In the genomic region with DNA sequence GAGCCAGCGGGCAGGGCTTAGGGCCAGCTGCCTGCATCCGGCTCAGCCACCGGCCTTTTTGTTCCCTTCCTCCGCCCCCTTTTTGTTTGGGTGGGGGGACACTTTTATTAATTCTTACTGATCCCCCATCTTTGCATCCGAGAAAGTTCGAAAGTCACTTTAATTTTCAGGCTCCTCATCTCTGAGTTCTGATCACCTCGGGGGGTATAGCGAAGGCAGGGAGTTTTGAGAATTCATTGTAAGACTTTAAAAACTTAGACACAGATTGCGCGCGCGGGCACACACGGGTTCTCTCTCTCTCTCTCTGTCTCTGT, we compare ENCODE assay signal across 8 mouse cellular contexts. TPM values are rescaled to one million over a fixed set of nuclear protein-coding genes. Genes with fewer than 3 reads are reported as not detected.
A peak's percentile ranks its signal among the peaks of the same experiment; 100 is the strongest.
DNase-seq lines count a peak whose midpoint lies in the region; ATAC-seq and TF ChIP-seq lines count a peak whose summit lies in the region.

No protein-coding gene starts in this region.

- H3K9me3 ChIP-seq in kidney, embryonic 14.5 days (ENCODE audit: control insufficient read depth, low read length) = no peaks in the 10 kb centered on the region
- no peaks in the 10 kb centered on the region for H3K9me3 ChIP-seq in embryonic facial prominence, embryonic 12.5 days
- H3K9me3 ChIP-seq in intestine, embryonic 14.5 days (ENCODE audit: control insufficient read depth, low read length) = no peaks in the 10 kb centered on the region
- H3K9me3 ChIP-seq in midbrain, postnatal 0 days (ENCODE audit: low read length) = no peaks in the 10 kb centered on the region

- peak overlapping the region; percentile 56; the same call in 1 of the 2 replicates for H3K9ac ChIP-seq in kidney, embryonic 14.5 days (ENCODE audit: low read depth, low read length)
- peak overlapping the region; percentile 46 for H3K9ac ChIP-seq in embryonic facial prominence, embryonic 12.5 days
- H3K9ac ChIP-seq in intestine, embryonic 14.5 days (ENCODE audit: low read length) = peak overlapping the region; percentile 47
- H3K9ac ChIP-seq in midbrain, postnatal 0 days (replicated peaks; ENCODE audit: low read length, poor library complexity, severe bottlenecking) = no peak overlapping the region

- peaks cover 6% of the 10 kb centered on the region; the same call in 1 of the 2 replicates for H3K4me1 ChIP-seq in kidney, embryonic 14.5 days (ENCODE audit: control insufficient read depth, insufficient read depth, low read length)
- peaks cover 23% of the 10 kb centered on the region for H3K4me1 ChIP-seq in embryonic facial prominence, embryonic 12.5 days
- peaks cover 11% of the 10 kb centered on the region for H3K4me1 ChIP-seq in intestine, embryonic 14.5 days (replicated peaks; ENCODE audit: control insufficient read depth, insufficient read depth, low read length)
- no peaks in the 10 kb centered on the region for H3K4me1 ChIP-seq in midbrain, postnatal 0 days (ENCODE audit: insufficient read depth, low read length)

- no peak for DNase-seq in kidney, postnatal 10 days
- DNase-seq in intestine, embryonic 14.5 days (ENCODE audit: low spot score) = no peak
- DNase-seq in midbrain, postnatal 0 days (ENCODE audit: low spot score) = no peak
- no peak for DNase-seq in right cerebral cortex, postnatal 4 days
- no peak for DNase-seq in urinary bladder, postnatal 10 days (ENCODE audit: low spot score)

- H3K4me3 ChIP-seq in kidney, embryonic 14.5 days (ENCODE audit: low read length) = peak overlapping the region; percentile 82
- peak overlapping the region; percentile 99 for H3K4me3 ChIP-seq in embryonic facial prominence, embryonic 12.5 days
- H3K4me3 ChIP-seq in intestine, embryonic 14.5 days (ENCODE audit: low read depth, low read length) = peak overlapping the region; percentile 79
- peak overlapping the region; percentile 76 for H3K4me3 ChIP-seq in midbrain, postnatal 0 days (ENCODE audit: low read depth, low read length)

- ATAC-seq in kidney, embryonic 14.5 days (ENCODE audit: low FRiP score, low TSS enrichment) = no peak
- ATAC-seq in embryonic facial prominence, embryonic 12.5 days (ENCODE audit: insufficient number of reproducible peaks, insufficient read depth, low FRiP score, low TSS enrichment) = no peak
- ATAC-seq in intestine, embryonic 14.5 days (replicated peaks; ENCODE audit: low FRiP score, low TSS enrichment, low read depth) = no peak; the same call in 1 of the 2 replicates
- ATAC-seq in midbrain, postnatal 0 days (ENCODE audit: low FRiP score) = no peak
- ATAC-seq in megakaryocyte-erythroid progenitor cell, adult 5-6 weeks (replicated peaks; ENCODE audit: low FRiP score, low TSS enrichment, poor library complexity, severe bottlenecking) = no peak

- H3K4me2 ChIP-seq in kidney, embryonic 14.5 days (replicated peaks; ENCODE audit: low read depth, low read length) = peak overlapping the region; percentile 72
- H3K4me2 ChIP-seq in embryonic facial prominence, embryonic 12.5 days (replicated peaks) = peak overlapping the region; percentile 56
- peak overlapping the region; percentile 60 for H3K4me2 ChIP-seq in intestine, embryonic 14.5 days (ENCODE audit: low read length)
- H3K4me2 ChIP-seq in midbrain, postnatal 0 days (ENCODE audit: low read depth, low read length, poor library complexity, severe bottlenecking) = peak overlapping the region; percentile 96

- TF ChIP-seq CTCF in midbrain, postnatal 0 days (IDR thresholded peaks at IDR 0.05) = no peak

- 0% methylated on average over 13 of the region's 13 CpGs for WGBS in kidney, embryonic 14.5 days
- 0% methylated on average over 13 of the region's 13 CpGs for whole genome bisulfite sequencing in embryonic facial prominence, embryonic 12.5 days
- WGBS in intestine, embryonic 14.5 days = 1% methylated on average over 13 of the region's 13 CpGs
- WGBS in midbrain, postnatal 0 days = 0% methylated on average over 13 of the region's 13 CpGs

- no peaks in the 10 kb centered on the region for H3K27me3 ChIP-seq in kidney, embryonic 14.5 days (ENCODE audit: control insufficient read depth, insufficient read depth, low read length)
- no peaks in the 10 kb centered on the region for H3K27me3 ChIP-seq in embryonic facial prominence, embryonic 12.5 days
- H3K27me3 ChIP-seq in intestine, embryonic 14.5 days (replicated peaks; ENCODE audit: control insufficient read depth, insufficient read depth, low read length) = no peaks in the 10 kb centered on the region
- no peaks in the 10 kb centered on the region for H3K27me3 ChIP-seq in midbrain, postnatal 0 days (ENCODE audit: insufficient read depth, low read length)

- H3K36me3 ChIP-seq in kidney, embryonic 14.5 days (ENCODE audit: control insufficient read depth, insufficient read depth, low read length) = no peaks in the 10 kb centered on the region
- H3K36me3 ChIP-seq in embryonic facial prominence, embryonic 12.5 days = peaks cover 5% of the 10 kb centered on the region; the same call in 1 of the 2 replicates
- no peaks in the 10 kb centered on the region for H3K36me3 ChIP-seq in intestine, embryonic 14.5 days (ENCODE audit: control insufficient read depth, insufficient read depth, low read length)
- no peaks in the 10 kb centered on the region for H3K36me3 ChIP-seq in midbrain, postnatal 0 days (ENCODE audit: insufficient read depth, low read length)

- peak overlapping the region; percentile 99 for H3K27ac ChIP-seq in kidney, embryonic 14.5 days (ENCODE audit: low read depth, low read length)
- H3K27ac ChIP-seq in embryonic facial prominence, embryonic 12.5 days = peak overlapping the region; percentile 100
- H3K27ac ChIP-seq in intestine, embryonic 14.5 days (ENCODE audit: low read depth) = peak overlapping the region; percentile 99
- no peak overlapping the region for H3K27ac ChIP-seq in midbrain, postnatal 0 days (ENCODE audit: low read depth, low read length)

RNA-seq across cellular contexts. Expression of gene Gas1, which starts 0.6 kb away (rescaled TPM):
- polyA plus RNA-seq in kidney, embryonic 14.5 days (2014; fragmentation: Nextera tagmentation; extraction: Ambion mirVana) = 143 and 146 TPM in 2 replicates
- polyA plus RNA-seq in embryonic facial prominence, embryonic 12.5 days (2016; fragmentation: Nextera tagmentation; extraction: Ambion mirVana) = 261 and 307 TPM in 2 replicates
- polyA plus RNA-seq in intestine, embryonic 14.5 days (2014; fragmentation: Nextera tagmentation; extraction: Ambion mirVana) = 116 and 120 TPM in 2 replicates
- 40.9 and 53.4 TPM in 2 replicates for total RNA-seq in midbrain, postnatal 0 days (2014; rRNA removed)
- 12.3 and 12.9 TPM in 2 replicates for polyA plus RNA-seq in midbrain, postnatal 0 days (2015; fragmentation: Nextera tagmentation; extraction: Ambion mirVana)
- not detected in 2 replicates for total RNA-seq in megakaryocyte-erythroid progenitor cell, adult 5-6 weeks (2014; fragmentation: Nextera tagmentation)
- not detected in 2 replicates for total RNA-seq in megakaryocyte-erythroid progenitor cell, adult 5-6 weeks (2017)
